Mouse (Mus musculus) intestine, postnatal 0 days (tissue): ENCODE data around the gene Numbl. TPM values are rescaled to one million over a fixed set of nuclear protein-coding genes. Genes with fewer than 3 reads are reported as not detected.
A peak's percentile ranks its signal among the peaks of the same experiment; 100 is the strongest.

Experiments used
- ATAC-seq: fragments of 200-750 bp; cut with Nextera tagmentation; 2 replicates; pipeline ENCODE4 v1.8.0; 2017; ENCODE audit warnings: mild to moderate bottlenecking, moderate TSS enrichment, moderate library complexity
- H3K27ac ChIP-seq: fragments of 300-500 bp; sonication (generic); 2 replicates; pipeline ENCODE4 v1.5.1; 2014; ENCODE audit warnings: mild to moderate bottlenecking, low read depth, low read length, moderate library complexity
- H3K27me3 ChIP-seq: fragments of 300-500 bp; sonication (generic); replicated peaks from 2 replicates; pipeline ENCODE4 v1.6.1; 2014; ENCODE audit warnings: low read length, mixed read lengths; ENCODE audit not compliant: control insufficient read depth, insufficient read depth
- H3K36me3 ChIP-seq: fragments of 300-500 bp; sonication (generic); 2 replicates; pipeline ENCODE4 v1.6.1; 2014; ENCODE audit warnings: mild to moderate bottlenecking, moderate library complexity; ENCODE audit not compliant: control insufficient read depth, insufficient read depth
- H3K4me1 ChIP-seq: fragments of 300-500 bp; sonication (generic); replicated peaks from 2 replicates; pipeline ENCODE4 v1.6.1; 2014; ENCODE audit warnings: antibody characterized with exemption, low read length, mixed read lengths; ENCODE audit not compliant: control insufficient read depth, insufficient read depth
- H3K4me2 ChIP-seq: fragments of 300-500 bp; sonication (generic); replicated peaks from 2 replicates; pipeline ENCODE4 v1.6.1; 2014; ENCODE audit warnings: low read depth, mild to moderate bottlenecking, moderate library complexity
- H3K4me3 ChIP-seq: fragments of 300-500 bp; sonication (generic); 2 replicates; pipeline ENCODE4 v1.5.1; 2014; ENCODE audit warnings: low read depth, low read length
- H3K9ac ChIP-seq: fragments of 300-500 bp; sonication (generic); 2 replicates; pipeline ENCODE4 v1.6.1; 2014; ENCODE audit warnings: mild to moderate bottlenecking, low read depth, low read length
- H3K9me3 ChIP-seq: fragments of 300-500 bp; sonication (generic); 2 replicates; pipeline ENCODE4 v1.6.1; 2016; ENCODE audit warnings: mixed run types; ENCODE audit not compliant: control insufficient read depth
- CTCF ChIP-seq: sonication (generic); IDR thresholded peaks from 2 replicates; pipeline ENCODE4 v1.5.1; 2016; ENCODE audit warnings: low read depth, mild to moderate bottlenecking, control low read depth, antibody characterized with exemption, moderate library complexity
- WGBS: fragments of 180-500 bp; shearing (Covaris S2); extraction: QIAGEN DNeasy Blood & Tissue Kit; methylation state at CpG from one replicate; pipeline ENCODE4 v1.1.7; 2014; 5-methylcytosine and 5-hydroxymethylcytosine counted together
- polyA plus RNA-seq: library from polyadenylated mRNA; unstranded; fragments of >200 nt; fragmentation: Nextera tagmentation; extraction: Ambion mirVana; gene quantifications from 2 replicates; pipeline ENCODE4 v1.2.1, GENCODE M21; 2015

Numbl gene
- polyA plus RNA-seq, 1 experiment from 2014 or later: 7.5 TPM

DNA sequence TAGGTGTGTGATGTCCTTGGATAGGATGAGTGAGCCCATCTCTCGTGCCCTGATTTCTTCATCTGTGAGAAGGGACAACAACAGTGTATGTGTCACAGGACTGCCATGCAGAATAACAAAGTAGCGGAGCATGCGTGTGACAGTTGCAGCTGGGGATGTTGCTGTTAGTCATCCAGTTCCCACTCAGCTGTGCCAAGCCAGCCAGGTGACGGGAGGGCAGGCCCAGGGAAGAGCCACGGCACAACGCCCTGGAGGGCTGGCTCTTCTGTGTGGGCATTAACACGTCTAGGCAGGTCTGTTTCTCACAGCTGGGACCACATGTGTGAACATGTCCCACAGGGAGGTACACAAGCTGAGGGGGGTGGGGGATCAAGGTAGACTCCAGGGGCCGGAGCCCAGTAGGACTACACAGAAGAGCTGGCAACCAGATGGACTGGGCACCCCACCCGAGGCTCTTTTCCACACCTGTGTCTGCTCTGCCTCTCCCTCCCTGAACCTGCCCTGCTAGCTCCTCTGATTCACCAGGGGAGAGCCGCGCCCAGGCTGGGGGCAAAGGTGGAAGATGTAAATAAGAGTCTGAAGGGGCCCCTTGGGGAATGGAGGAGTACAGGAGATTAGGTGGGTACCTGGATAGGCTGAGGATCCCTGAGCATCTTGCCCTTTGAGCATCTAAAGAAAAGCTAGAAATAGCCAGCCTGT is 33.2 kb upstream of the Numbl start:
- peak overlapping the region; percentile 90 for H3K4me3 ChIP-seq
- H3K27ac ChIP-seq: peak overlapping the region; percentile 94

GRCm38 (mm10) chr7:27227276-27227675 is 31.0 kb upstream of the Numbl start:
- Histone ChIP-seq H3K9me3 (no peaks in the 10 kb centered on the region), H3K27ac (peak overlapping the region; percentile 94)

More for the DNA sequence above, 33.2 kb upstream of the Numbl start:
- Histone ChIP-seq H3K36me3 (0 out of 2 replicates have a peak, but pooled peaks cover 6% of the 10 kb centered on the region), H3K4me2 (peak overlapping the region; percentile 82), H3K9me3 (no peaks in the 10 kb centered on the region), H3K4me1 (0 out of 2 replicates have a peak, but pooled peaks cover 8% of the 10 kb centered on the region), H3K27me3 (no peaks in the 10 kb centered on the region), H3K9ac (peak overlapping the region; percentile 37)
- no peak for TF ChIP-seq CTCF
- ATAC-seq: peak; percentile 88
- 35% methylated on average over 11 of the region's 11 CpGs for WGBS

GRCm38 (mm10) chr7:27227676-27228075 is 30.6 kb upstream of the Numbl start:
- 1% methylated on average over 10 of the region's 10 CpGs for WGBS
- H3K27me3 ChIP-seq: no peaks in the 10 kb centered on the region
- H3K36me3 ChIP-seq: no peaks in the 10 kb centered on the region
- H3K9me3 ChIP-seq: no peaks in the 10 kb centered on the region
- H3K27ac ChIP-seq: peak overlapping the region; percentile 94
- peak overlapping the region; percentile 82 for H3K4me2 ChIP-seq
- no peak for ATAC-seq
- 0 out of 2 replicates have a peak, but pooled peaks cover 8% of the 10 kb centered on the region for H3K4me1 ChIP-seq
- H3K9ac ChIP-seq: peak overlapping the region; percentile 82
- TF ChIP-seq CTCF: no peak
- peak overlapping the region; percentile 90 for H3K4me3 ChIP-seq

More at GRCm38 (mm10) chr7:27227276-27227675, 31.0 kb upstream of the Numbl start:
- Histone ChIP-seq H3K4me3 (peak overlapping the region; percentile 90), H3K36me3 (no peaks in the 10 kb centered on the region), H3K27me3 (no peaks in the 10 kb centered on the region), H3K4me1 (0 out of 2 replicates have a peak, but pooled peaks cover 8% of the 10 kb centered on the region), H3K4me2 (peak overlapping the region; percentile 82), H3K9ac (peak overlapping the region; percentile 82)
- TF ChIP-seq CTCF: no peak
- no peak for ATAC-seq
- WGBS: 18% methylated on average over 9 of the region's 9 CpGs

DNA sequence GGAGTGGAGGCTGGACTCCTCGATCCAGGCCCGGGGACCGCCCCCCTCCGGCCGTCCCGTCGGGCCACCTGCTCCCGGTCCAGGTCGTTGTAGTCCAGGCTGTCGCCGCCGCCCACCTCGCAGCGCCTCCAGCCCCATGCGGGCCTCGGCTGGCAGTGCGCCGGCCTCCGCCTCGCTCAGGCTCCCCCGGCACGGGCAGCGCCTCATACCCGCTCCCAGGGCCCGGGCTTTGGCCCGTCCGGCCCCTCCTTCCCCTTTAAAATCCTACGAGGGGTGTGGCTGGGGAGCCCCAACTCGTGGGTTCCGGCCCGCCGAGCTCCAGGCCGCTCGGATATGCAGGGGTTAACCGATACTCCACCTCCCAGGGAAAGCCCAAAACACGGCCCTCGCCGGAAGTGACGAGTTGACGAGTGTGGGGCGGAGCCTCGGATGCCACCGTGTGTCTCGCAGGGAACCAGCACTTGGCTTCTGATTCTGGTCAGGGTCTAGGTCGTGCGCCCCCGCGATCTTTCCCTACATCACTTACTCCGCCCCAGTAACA is 29.9 kb upstream of the Numbl start, which contains the start of gene Itpkc:
Gene Itpkc (minus strand): TSS at position 381 of the 541 bp plus-strand sequence.
- under 1% methylated on average over 49 of the region's 49 CpGs for WGBS
- no peaks in the 10 kb centered on the region for H3K27me3 ChIP-seq
- H3K4me1 ChIP-seq: 0 out of 2 replicates have a peak, but pooled peaks cover 8% of the 10 kb centered on the region
- H3K9me3 ChIP-seq: no peaks in the 10 kb centered on the region
- peak within 1 kb of the TSS; percentile 82 for H3K9ac ChIP-seq
- H3K4me3 ChIP-seq: peak within 1 kb of the TSS; percentile 90
- no peaks in the 10 kb centered on the region for H3K36me3 ChIP-seq
- peak within 1 kb of the TSS; percentile 82 for H3K4me2 ChIP-seq
- peak; percentile 71 for ATAC-seq
- peak within 1 kb of the TSS; percentile 94 for H3K27ac ChIP-seq
- peak; percentile 15; the same call in 1 of the 2 replicates for TF ChIP-seq CTCF

DNA sequence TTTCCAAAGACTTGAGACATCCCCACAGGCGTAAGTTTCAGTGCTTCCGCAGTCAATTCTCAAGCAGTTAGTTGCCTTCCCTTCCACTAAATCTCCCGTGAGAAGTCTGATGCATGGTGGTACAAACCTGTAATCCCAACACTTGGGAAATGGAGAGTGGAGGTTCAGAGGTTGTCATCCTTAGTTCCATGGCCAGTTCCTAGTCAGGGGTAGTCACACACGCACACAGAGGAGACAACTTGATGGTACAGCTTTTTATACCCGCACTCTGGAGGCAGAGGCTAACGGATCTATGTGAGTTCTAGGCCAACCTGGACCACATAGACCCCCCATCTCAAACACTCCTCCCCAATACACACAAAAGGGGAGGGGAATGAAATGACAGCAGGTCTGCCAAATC is 29.4 kb upstream of the Numbl start:
- no peak for TF ChIP-seq CTCF
- Histone ChIP-seq H3K4me1 (0 out of 2 replicates have a peak, but pooled peaks cover 8% of the 10 kb centered on the region), H3K27ac (peak overlapping the region; percentile 94), H3K4me3 (peak overlapping the region; percentile 90), H3K36me3 (no peaks in the 10 kb centered on the region), H3K4me2 (peak overlapping the region; percentile 82), H3K9me3 (no peaks in the 10 kb centered on the region), H3K9ac (peak overlapping the region; percentile 82), H3K27me3 (no peaks in the 10 kb centered on the region)
- 12% methylated on average over 6 of the region's 6 CpGs for WGBS
- ATAC-seq: no peak

DNA sequence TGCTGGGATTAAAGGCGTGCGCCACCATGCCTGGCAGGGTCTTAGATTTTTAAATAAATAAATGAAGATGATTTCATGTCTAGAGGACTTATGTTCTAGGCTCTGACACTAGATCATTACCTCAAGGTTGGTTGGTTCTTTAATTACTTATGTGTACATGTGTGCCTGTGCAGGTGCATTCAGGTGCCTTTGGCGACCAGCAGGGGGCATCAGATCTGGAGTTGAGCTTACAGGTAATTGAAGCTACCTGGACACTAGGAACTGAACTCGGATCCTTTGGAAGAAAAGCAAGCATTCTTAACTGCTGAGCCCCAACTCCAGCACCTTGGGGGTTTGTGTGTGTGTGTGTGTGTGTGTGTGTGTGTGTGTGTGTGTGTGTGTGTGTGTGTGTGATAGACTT is 27.5 kb upstream of the Numbl start:
- Histone ChIP-seq H3K9me3 (no peaks in the 10 kb centered on the region), H3K9ac (no peak overlapping the region), H3K36me3 (no peaks in the 10 kb centered on the region), H3K27me3 (no peaks in the 10 kb centered on the region), H3K4me3 (no peak overlapping the region), H3K27ac (no peak overlapping the region), H3K4me1 (no peaks in the 10 kb centered on the region), H3K4me2 (no peak overlapping the region)
- 70% methylated on average over 4 of the region's 4 CpGs for WGBS
- TF ChIP-seq CTCF: peak; percentile 55
- ATAC-seq: no peak
